Mouse (Mus musculus) ES-E14 (cell line): ENCODE measurements around the gene Wfdc21. TPM values are rescaled to one million over a fixed set of nuclear protein-coding genes. Genes with fewer than 3 reads are reported as not detected.

Experiments used
- DNase-seq: peaks from one replicate; pipeline ENCODE4 v3.0.0-alpha.2; 2013; ENCODE audit warnings: low read depth, low spot score
- H3K27ac ChIP-seq: 2 replicates; pipeline ENCODE4 v1.5.1; 2012; ENCODE audit warnings: low read depth, mild to moderate bottlenecking, low read length, moderate library complexity, mixed read lengths; ENCODE audit not compliant: poor library complexity, insufficient read depth, severe bottlenecking
- H3K36me3 ChIP-seq: 2 replicates; pipeline ENCODE4 v1.6.1; 2012; ENCODE audit warnings: mild to moderate bottlenecking, low read length, moderate library complexity, mixed read lengths; ENCODE audit not compliant: control insufficient read depth, poor library complexity, insufficient read depth, severe bottlenecking
- H3K4me1 ChIP-seq, 2 experiments: fragments of 150-350 bp in 1 of 2; sonication (generic) in 1 of 2; 2 replicates each; pipeline ENCODE4 v1.6.1; 2012; ENCODE audit warnings: low read length in 2 of 2, mild to moderate bottlenecking in 1 of 2, mixed read lengths in 1 of 2; ENCODE audit not compliant: control insufficient read depth in 2 of 2, insufficient read depth in 2 of 2, poor library complexity in 1 of 2
- H3K4me3 ChIP-seq, 2 experiments: fragments of 150-350 bp in 1 of 2; sonication (generic) in 1 of 2; 2 replicates each; pipeline ENCODE4 v1.5.1; 2012; ENCODE audit warnings: low read length in 2 of 2, low read depth in 1 of 2, mild to moderate bottlenecking in 1 of 2, mixed read lengths in 1 of 2; ENCODE audit not compliant: insufficient read depth in 1 of 2, poor library complexity in 1 of 2, severe bottlenecking in 1 of 2
- H3K9ac ChIP-seq: 2 replicates; pipeline ENCODE4 v1.6.1; 2012; ENCODE audit warnings: low read depth, mild to moderate bottlenecking, low read length, mixed read lengths; ENCODE audit not compliant: poor library complexity, insufficient read depth, severe bottlenecking
- H3K9me3 ChIP-seq: fragments of 150-350 bp; sonication (generic); 2 replicates; pipeline ENCODE4 v1.6.1; 2012; ENCODE audit warnings: low read depth, mild to moderate bottlenecking, low read length; ENCODE audit not compliant: control insufficient read depth, insufficient read depth
- CHD2 ChIP-seq: IDR thresholded peaks from 2 replicates; pipeline ENCODE4 v1.6.1; 2014; ENCODE audit warnings: mild to moderate bottlenecking, low read depth, low read length, inconsistent platforms
- HCFC1 ChIP-seq: IDR thresholded peaks from 2 replicates; pipeline ENCODE4 v1.6.1; 2012; ENCODE audit warnings: low read length, inconsistent platforms, borderline replicate concordance; ENCODE audit not compliant: insufficient read depth
- MAFK ChIP-seq: IDR thresholded peaks from 2 replicates; pipeline ENCODE4 v1.6.1; 2014; ENCODE audit warnings: mild to moderate bottlenecking, low read depth, low read length, inconsistent platforms; ENCODE audit not compliant: insufficient read depth
- ZC3H11A ChIP-seq: IDR thresholded peaks from 2 replicates; pipeline ENCODE4 v1.6.1; 2012; ENCODE audit warnings: low read depth, mild to moderate bottlenecking, inconsistent platforms, low read length, borderline replicate concordance
- ZNF384 ChIP-seq: IDR thresholded peaks from 2 replicates; pipeline ENCODE4 v1.6.1; 2012; ENCODE audit warnings: low read depth, low read length, inconsistent platforms
- in situ Hi-C, 2 experiments: fragments of 600-800 bp; cut with MboI; formaldehyde crosslinking; loops; one replicate each; pipeline ENCODE4 v1.15.1; 2025; ENCODE audit warnings: low sequenced_read_pairs in 2 of 2, inconsistent platforms in 1 of 2; ENCODE audit not compliant: unreplicated experiment in 2 of 2
- total RNA-seq: library from RNA; depleted of rRNA; stranded (reverse); fragments of 300-350 nt; gene quantifications from 2 replicates; pipeline ENCODE4 v1.2.3, GENCODE M21; 2012

The Wfdc21 gene
- total RNA-seq, 1 experiment, result not detected

DNA sequence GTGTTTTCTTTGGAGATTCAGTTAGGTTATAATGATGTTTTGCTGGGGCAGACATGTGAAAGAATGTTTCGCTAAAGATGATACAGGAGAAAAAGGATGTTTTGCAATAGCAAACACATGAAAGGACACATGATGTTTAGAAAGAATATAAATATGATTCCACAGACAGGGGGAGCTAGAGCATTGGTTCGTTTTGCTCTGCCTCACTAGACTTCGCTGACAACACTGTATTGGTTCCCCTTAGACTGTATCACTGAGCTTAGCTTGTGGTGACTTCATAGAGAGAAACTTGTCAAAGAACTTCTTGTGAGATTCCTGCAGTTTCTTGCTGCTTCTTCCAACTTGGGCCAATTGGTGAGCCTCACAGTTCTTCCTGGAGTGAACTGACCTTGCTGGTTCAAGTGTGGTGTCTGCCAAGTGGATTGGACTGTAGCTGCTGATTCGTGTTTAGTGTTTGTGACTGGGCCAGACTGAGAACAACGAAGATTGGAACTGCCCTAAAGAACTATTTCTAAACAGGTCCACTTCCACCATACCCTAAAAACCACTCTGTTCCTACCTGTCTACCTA is 13.6 kb upstream of the Wfdc21 start:
- no peaks in the 10 kb centered on the region for H3K36me3 ChIP-seq
- no peak overlapping the region for H3K4me3 ChIP-seq
- no peak for TF ChIP-seq HCFC1
- H3K9me3 ChIP-seq, result no peaks in the 10 kb centered on the region
- H3K9ac ChIP-seq, result no peak overlapping the region
- H3K27ac ChIP-seq, result no peak overlapping the region
- in situ Hi-C loops, result loop anchor here (5.0 to 25.0 kb wide), 2 partner anchors 171 kb away; no protein-coding TSS in a partner anchor
- H3K4me1 ChIP-seq, result no peaks in the 10 kb centered on the region
- DNase-seq, result no peak

DNA sequence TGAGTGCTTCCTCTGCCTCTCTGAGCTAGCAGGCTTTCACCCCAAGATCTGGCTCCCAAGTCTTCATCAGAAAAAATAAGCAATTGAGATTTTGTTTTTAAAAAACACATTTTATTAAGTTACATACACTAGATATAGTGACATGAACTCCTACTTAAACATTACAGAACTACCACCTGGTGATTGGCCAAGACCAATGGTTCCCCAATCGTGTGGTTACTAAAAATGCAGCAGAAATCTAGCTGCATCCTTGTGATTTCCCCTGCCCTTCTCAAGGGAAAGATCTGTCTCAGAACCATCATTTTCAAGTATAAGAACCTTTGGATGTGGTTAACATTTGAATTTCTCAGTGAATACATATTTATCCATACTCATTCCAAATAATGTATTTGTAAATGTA is 12.5 kb upstream of the Wfdc21 start:
- DNase-seq, result no peak
- Histone ChIP-seq H3K4me3 (no peak overlapping the region), H3K9me3 (no peaks in the 10 kb centered on the region), H3K9ac (no peak overlapping the region), H3K27ac (no peak overlapping the region), H3K4me1 (no peaks in the 10 kb centered on the region), H3K36me3 (no peaks in the 10 kb centered on the region)
- TF ChIP-seq CHD2, result no peak
- TF ChIP-seq HCFC1, result no peak
- TF ChIP-seq ZC3H11A, result no peak
- TF ChIP-seq MAFK, result no peak
- TF ChIP-seq ZNF384, result no peak
- in situ Hi-C loops, result loop anchor here (5.0 to 25.0 kb wide), 2 partner anchors 172 kb away; no protein-coding TSS in a partner anchor

DNA sequence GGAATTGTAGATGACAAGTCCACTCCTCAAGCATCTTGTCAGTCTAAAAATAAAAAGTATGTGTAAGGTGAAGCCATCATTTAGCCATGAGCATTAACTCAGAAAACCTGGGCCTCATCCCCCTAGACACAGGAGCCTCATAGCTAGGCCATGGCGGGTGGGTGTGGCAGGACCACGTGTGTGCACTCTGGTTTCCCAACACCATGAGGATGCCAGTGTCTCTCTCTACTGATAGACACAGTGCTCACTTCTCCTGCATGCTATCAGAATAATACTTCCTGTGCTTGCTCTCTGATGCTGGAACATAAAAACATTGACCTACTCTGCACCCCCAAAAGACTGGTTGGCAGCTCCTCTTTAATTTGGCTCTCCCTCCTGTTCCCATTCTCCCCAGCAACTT is 10.9 kb upstream of the Wfdc21 start:
- in situ Hi-C loops, result loop anchor here in 1 of 2 experiments (25.0 kb wide), 1 partner anchor 174 kb away; no protein-coding TSS in a partner anchor
- Histone ChIP-seq H3K4me3 (no peak overlapping the region), H3K36me3 (no peaks in the 10 kb centered on the region), H3K9ac (no peak overlapping the region), H3K9me3 (no peaks in the 10 kb centered on the region), H3K4me1 (no peaks in the 10 kb centered on the region), H3K27ac (no peak overlapping the region)
- no peak for DNase-seq
- no peak for TF ChIP-seq ZC3H11A
- TF ChIP-seq CHD2, result no peak
- no peak for TF ChIP-seq HCFC1
- TF ChIP-seq MAFK, result no peak
- TF ChIP-seq ZNF384, result no peak

DNA sequence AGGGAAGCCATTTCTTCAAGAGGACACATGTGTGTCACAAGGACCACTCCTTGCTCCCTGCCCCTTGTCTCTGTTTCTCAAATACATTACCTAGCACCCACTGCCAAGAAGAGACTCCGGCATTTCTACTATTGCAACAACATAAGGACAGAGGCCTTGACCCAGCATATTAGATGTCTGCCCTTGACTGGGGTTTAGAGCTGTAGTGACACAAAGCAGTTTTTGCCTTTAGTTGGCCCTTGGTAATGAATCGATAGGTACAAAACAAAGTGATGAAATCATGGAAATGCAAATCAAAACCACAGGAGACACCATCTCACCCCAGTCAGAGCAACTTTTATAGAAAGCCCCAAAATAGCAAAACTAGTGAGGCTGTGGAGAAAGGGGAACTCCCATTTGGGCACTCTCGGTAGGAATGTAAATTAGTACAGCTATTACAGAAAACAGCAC is 9.6 kb upstream of the Wfdc21 start:
- TF ChIP-seq CHD2 (no peak), MAFK (no peak), HCFC1 (no peak), ZC3H11A (no peak), ZNF384 (no peak)
- no peaks in the 10 kb centered on the region for H3K4me1 ChIP-seq
- no peak overlapping the region for H3K4me3 ChIP-seq
- no peak overlapping the region for H3K9ac ChIP-seq
- in situ Hi-C loops, result loop anchor here in 1 of 2 experiments (25.0 kb wide), 1 partner anchor 175 kb away; no protein-coding TSS in a partner anchor
- H3K27ac ChIP-seq, result no peak overlapping the region
- no peaks in the 10 kb centered on the region for H3K36me3 ChIP-seq
- no peak for DNase-seq
- H3K9me3 ChIP-seq, result no peaks in the 10 kb centered on the region

DNA sequence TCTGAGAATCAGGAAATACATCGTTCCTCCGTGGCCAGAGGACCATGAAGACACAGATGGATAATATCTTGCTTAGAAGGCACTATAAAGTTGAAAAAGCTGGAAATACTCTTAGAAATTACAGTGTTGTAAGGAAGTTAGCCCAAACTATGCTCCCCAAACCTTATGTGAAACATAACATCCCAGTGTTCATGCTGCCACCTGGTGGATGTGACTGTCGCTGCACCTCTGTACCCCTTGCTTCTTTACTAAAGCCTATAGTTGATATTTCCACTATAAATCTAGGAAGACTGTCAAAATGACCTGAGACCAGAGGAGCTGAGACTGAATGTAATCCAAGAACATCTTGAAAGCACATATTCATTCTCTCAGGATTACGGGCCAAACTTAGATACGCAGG is 7.5 kb upstream of the Wfdc21 start:
- Histone ChIP-seq H3K9me3 (no peaks in the 10 kb centered on the region), H3K36me3 (no peaks in the 10 kb centered on the region), H3K4me3 (no peak overlapping the region), H3K9ac (no peak overlapping the region), H3K4me1 (no peaks in the 10 kb centered on the region), H3K27ac (no peak overlapping the region)
- TF ChIP-seq ZNF384 (no peak), ZC3H11A (peak; percentile 91), CHD2 (no peak), HCFC1 (no peak)
- in situ Hi-C loops, result loop anchor here in 1 of 2 experiments (25.0 kb wide), 1 partner anchor 177 kb away; no protein-coding TSS in a partner anchor
- DNase-seq, result peak; percentile 50
